Mouse (Mus musculus): ENCODE results near the gene Gal3st4.

Gene Gal3st4

DNA sequence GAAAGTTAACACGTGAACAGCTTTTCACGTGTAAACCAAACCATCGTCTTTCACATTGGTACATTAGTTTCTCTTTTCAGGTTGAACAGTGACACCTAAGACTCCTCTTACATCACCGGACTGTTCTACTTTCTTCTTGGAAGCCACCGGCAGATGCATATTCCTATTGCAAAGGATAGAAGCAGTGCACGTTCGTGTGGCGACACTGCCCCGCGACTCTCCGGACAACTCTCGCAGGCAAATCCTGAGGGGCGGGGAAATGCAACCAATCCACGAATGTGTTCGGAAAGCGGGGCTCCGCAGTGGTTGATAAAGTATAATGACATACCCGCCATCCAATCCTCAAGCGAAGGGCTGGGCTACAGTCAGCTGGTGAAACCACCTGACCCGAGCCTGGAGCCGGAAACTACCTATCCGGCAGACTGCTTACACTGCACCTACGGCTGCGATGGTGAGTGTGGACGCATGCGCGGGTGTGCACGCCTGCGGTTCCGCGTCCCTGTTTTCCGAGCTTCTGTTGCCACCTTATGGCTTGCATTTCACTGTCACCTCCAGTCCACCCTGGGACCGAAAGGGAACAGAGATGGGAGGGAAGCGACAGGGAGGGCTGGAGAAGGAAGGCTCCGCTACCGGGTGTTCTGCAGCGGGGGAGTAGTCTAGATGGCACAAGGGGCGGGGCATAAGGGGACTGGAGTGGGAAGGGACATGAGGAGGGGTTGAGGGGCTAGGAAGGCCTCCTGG lies 17.1 kb downstream of the Gal3st4 start, which contains the start of gene Lamtor4:
Gene Lamtor4, plus strand, starts transcription at position 130 of the 741 bp plus-strand sequence.
- no peak for TF ChIP-seq GATA4 (IDR thresholded peaks at IDR 0.05; ENCODE audit: insufficient replicate concordance, low read length)

DNA sequence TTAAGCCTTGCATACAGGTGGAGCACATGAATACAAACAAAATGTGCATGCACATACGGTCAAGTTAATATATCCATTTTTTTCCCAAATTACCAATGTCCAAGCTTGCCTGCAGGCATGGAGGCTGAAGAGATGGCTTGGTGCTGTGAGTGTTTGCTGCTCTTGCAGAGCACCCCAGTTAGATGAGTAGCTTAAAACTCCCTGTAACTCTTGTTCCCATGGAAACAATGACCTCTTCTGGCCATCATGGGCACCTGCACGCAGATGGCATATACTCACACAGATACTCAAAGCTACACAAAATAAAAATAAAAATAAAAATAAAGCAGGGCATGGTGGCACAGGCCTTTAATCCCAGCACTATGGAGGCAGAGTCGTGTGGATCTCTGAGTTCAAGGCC lies 19.6 kb downstream of the Gal3st4 start:
- no peak for TF ChIP-seq GATA4 (IDR thresholded peaks at IDR 0.05; ENCODE audit: insufficient replicate concordance, low read length)

- TF ChIP-seq GATA4 (IDR thresholded peaks at IDR 0.05; ENCODE audit: insufficient replicate concordance, low read length): no peak
These were observed 21.5 kb downstream of the Gal3st4 start for GRCm38 (mm10) chr5:138251144-138251543.

- no peak for TF ChIP-seq GATA4 (IDR thresholded peaks at IDR 0.05; ENCODE audit: insufficient replicate concordance, low read length)
These were observed 31.1 kb downstream of the Gal3st4 start for GRCm38 (mm10) chr5:138241511-138241910.

DNA sequence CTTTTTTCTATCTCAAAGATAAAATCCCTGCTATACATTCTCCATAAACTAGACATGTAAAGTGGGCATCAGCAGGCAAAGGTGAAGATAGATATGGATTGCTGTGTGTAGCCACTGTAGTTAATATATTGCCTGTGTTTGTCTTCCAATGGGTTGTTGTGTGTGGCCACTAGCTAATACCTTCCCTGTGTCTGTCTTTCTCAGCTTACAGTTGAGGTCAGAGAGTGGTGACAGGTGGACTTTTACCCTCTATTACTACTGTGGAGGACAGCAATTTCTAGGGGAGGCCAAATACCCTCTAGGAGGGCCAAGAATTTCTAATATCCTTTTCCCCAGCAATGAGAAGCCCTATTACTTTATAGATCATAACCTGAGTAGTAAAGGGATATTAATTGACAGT lies 38.4 kb downstream of the Gal3st4 start:
- no peak for TF ChIP-seq GATA4 (IDR thresholded peaks at IDR 0.05; ENCODE audit: insufficient replicate concordance, low read length)

- no peak for TF ChIP-seq GATA4 (IDR thresholded peaks at IDR 0.05; ENCODE audit: insufficient replicate concordance, low read length)
These were observed 38.9 kb downstream of the Gal3st4 start for GRCm38 (mm10) chr5:138233778-138234177.

DNA sequence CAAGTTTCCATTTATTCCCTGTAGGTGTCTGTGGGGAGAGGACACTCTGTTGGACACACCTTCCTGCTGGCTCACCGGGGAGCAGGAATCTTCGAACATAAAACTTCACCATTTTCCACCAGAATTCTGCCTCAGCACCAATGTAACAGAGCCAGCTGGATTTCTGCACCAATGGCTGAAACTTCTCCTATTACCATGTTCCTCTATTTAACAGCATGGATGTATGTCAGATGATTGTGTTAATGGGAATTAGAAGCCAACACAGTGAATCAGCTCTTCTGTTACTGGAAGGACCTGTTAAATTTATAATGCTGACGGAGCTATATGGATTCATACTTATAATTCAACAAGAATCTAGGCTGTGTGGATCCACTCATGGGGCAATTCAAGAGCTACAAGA lies 43.1 kb downstream of the Gal3st4 start:
- TF ChIP-seq GATA4 (IDR thresholded peaks at IDR 0.05; ENCODE audit: insufficient replicate concordance, low read length): no peak

DNA sequence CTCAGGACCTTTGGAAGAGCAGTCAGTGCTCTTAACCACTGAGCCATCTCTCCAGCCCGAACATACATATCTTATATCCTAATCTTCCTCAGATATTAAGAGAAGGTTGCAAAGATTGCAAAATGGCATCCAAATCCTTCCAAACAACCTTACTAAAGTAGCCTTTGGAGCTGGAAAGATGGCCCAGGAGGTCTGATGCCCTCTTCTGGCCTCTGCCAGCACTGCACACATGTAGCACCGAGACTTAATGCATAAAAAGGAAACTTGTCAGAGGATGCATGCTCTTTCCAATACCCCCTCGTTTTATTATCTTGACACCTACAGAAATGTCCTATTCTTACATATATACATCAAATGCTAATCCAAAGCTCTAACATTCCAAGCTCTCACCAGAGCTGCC lies 44.6 kb downstream of the Gal3st4 start:
- TF ChIP-seq GATA4 (IDR thresholded peaks at IDR 0.05; ENCODE audit: insufficient replicate concordance, low read length): no peak

DNA sequence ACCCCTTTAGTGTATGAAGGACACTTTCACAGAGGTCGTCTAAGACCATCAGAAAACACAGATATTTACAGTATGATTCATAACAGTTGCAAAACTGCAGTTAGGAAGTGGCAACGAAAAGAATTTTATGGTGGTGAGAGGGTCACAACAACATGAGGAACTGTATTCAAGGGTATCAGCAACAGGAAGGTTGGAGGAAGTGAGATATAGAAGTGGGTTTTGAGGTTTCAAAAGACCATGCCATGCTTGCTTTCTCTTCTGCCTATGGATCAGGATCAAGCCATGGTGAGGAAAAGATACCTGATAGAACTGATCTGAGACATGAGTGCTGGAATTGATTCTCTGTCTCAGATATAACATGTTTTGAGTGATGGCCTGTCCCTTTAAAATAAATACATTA lies 45.3 kb downstream of the Gal3st4 start:
- no peak for TF ChIP-seq GATA4 (IDR thresholded peaks at IDR 0.05; ENCODE audit: insufficient replicate concordance, low read length)

DNA sequence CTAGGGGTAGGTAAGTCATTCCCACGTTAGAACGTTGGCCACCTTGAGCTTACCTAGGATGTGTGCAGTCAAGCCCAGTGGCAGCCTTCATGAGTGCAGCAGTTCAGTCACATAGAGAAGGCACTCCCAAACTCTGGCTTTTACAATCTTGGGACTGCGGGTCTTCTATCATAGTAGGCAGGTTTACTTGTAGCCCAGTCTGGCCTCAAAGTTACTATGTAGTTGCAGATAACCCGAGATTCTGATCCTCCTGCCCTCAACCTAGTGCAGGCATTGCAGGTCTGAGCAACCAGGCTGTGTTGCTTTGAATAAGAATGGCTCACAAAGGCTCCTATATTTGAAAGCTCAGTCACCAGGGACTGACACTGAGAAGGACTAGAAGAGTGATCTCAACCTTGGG lies 46.1 kb downstream of the Gal3st4 start:
- no peak for TF ChIP-seq GATA4 (IDR thresholded peaks at IDR 0.05; ENCODE audit: insufficient replicate concordance, low read length)

GRCm38 (mm10) chr5:138225700-138226099 lies 46.9 kb downstream of the Gal3st4 start, which contains the start of gene Nxpe5:
Gene Nxpe5, plus strand, starts transcription at chr5:138225898.
- TF ChIP-seq GATA4 (IDR thresholded peaks at IDR 0.05; ENCODE audit: insufficient replicate concordance, low read length): no peak

GRCm38 (mm10) chr5:138223287-138223686 lies 49.4 kb downstream of the Gal3st4 start:
- no peak for TF ChIP-seq GATA4 (IDR thresholded peaks at IDR 0.05; ENCODE audit: insufficient replicate concordance, low read length)

- no peak for TF ChIP-seq GATA4 (IDR thresholded peaks at IDR 0.05; ENCODE audit: insufficient replicate concordance, low read length)
These were observed 50.5 kb downstream of the Gal3st4 start for GRCm38 (mm10) chr5:138222111-138222510.

GRCm38 (mm10) chr5:138219864-138220263 lies 52.8 kb downstream of the Gal3st4 start:
- TF ChIP-seq GATA4 (IDR thresholded peaks at IDR 0.05; ENCODE audit: insufficient replicate concordance, low read length): no peak
